Mouse (Mus musculus): ENCODE measurements around the gene Usp16.

- no peak for TF ChIP-seq CTCF (IDR thresholded peaks at IDR 0.05; ENCODE audit: low read depth, low read length)
- no peak for TF ChIP-seq POLR2A (IDR thresholded peaks at IDR 0.05; ENCODE audit: insufficient read depth, low read length)
- no peak for TF ChIP-seq EP300 (IDR thresholded peaks at IDR 0.05; ENCODE audit: insufficient read depth, low read depth, low read length)
These were observed 74.3 kb downstream of the Usp16 start for GRCm38 (mm10) chr16:87528755-87529154.
